ENCODE assay signal across 8 mouse cellular contexts in the genomic region with DNA sequence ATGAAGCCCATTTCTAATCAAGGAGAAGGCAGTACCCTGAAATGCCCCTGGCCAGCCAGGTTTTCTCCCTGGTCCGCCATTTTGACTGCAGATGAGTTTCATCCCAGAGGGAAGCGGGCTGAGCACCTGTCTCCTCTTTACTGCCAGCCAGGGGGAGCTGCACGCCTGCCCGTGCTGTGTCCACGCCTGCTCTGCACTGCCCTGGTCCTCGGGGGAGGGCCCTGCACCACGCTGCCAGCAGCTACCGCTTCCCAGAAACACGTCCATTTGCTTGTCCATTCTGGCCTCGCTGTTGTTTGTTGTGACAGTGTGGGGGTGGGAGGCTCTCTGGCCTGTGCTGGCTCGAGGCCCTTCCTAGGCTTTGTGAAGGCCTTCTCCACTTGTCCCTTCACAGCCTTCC. TPM values are rescaled to one million over a fixed set of nuclear protein-coding genes. Genes with fewer than 3 reads are reported as not detected.
DNase-seq lines count a peak whose midpoint lies in the region; ATAC-seq lines count a peak whose summit lies in the region.

No protein-coding gene starts in this region.

- H3K27ac ChIP-seq in heart, embryonic 10.5 days, result no peak overlapping the region

- 64% methylated on average over 11 of the region's 11 CpGs for WGBS in heart, embryonic 10.5 days

- H3K4me1 ChIP-seq in heart, embryonic 10.5 days, result peaks cover 26% of the 10 kb centered on the region

- H3K27me3 ChIP-seq in heart, embryonic 10.5 days (ENCODE audit: insufficient read depth, poor library complexity, severe bottlenecking), result no peaks in the 10 kb centered on the region

- DNase-seq in heart, adult 18-20 months, result peak; percentile 51 to 71
- no peak for DNase-seq in heart, embryonic 10.5 days (ENCODE audit: low spot score)
- peak; percentile 53 for DNase-seq in ovary, adult 18-20 months (ENCODE audit: low spot score)
- no peak for DNase-seq in ovary, postnatal 10 days (ENCODE audit: low spot score)
- DNase-seq in heart, postnatal 14 days, result peak; percentile 38 to 66
- peak; percentile 24 for DNase-seq in retina, embryonic 14.5 days (ENCODE audit: low spot score)
- DNase-seq in urinary bladder, postnatal 10 days (ENCODE audit: low spot score), result no peak

- H3K36me3 ChIP-seq in heart, embryonic 10.5 days, result peaks cover 98% of the 10 kb centered on the region

- no peak overlapping the region for H3K4me3 ChIP-seq in heart, embryonic 10.5 days

- no peaks in the 10 kb centered on the region for H3K9me3 ChIP-seq in heart, embryonic 10.5 days

- intact Hi-C loops in heart, postnatal 14 days (cut with DNase I), result no loop called here

- no peak for ATAC-seq in inflammation-experienced regulatory T-cells, adult 6 months

RNA-seq across cellular contexts. Expression of a gene that starts 33.3 kb away (rescaled TPM):
- 100 to 1,000 TPM; 287 to 306 TPM for total RNA-seq in heart, adult 18-20 months (2021)
- polyA plus RNA-seq in heart, embryonic 10.5 days (2016; fragmentation: Nextera tagmentation; extraction: Ambion mirVana), result 65.7 and 104 TPM in 2 replicates
- 100 to 1,000 TPM; 238 to 261 TPM for total RNA-seq in heart, postnatal 14 days (2021)
- 10 to 100 TPM; 19.9 to 30.3 (median 23.0) TPM for polyA plus RNA-seq in inflammation-experienced regulatory T-cells, adult 6 months (2017; shearing (Covaris generic))

Comparison
In these comparisons a context has a peak if more than half of its experiments do, and no peak if none do; other contexts are left out.
1. DNase-seq: peak in heart, adult 18-20 months (2 of 2), ovary, adult 18-20 months (single experiment), heart, postnatal 14 days (2 of 2) and retina, embryonic 14.5 days (single experiment); none in heart, embryonic 10.5 days (single experiment), ovary, postnatal 10 days (single experiment) and urinary bladder, postnatal 10 days (single experiment).